Mouse (Mus musculus) limb, embryonic 14.5 days (tissue): Measurements from ENCODE around the gene Gpr18. TPM values are rescaled to one million over a fixed set of nuclear protein-coding genes. Genes with fewer than 3 reads are reported as not detected.
"Not testable (repeated sequence)": the region's sequence is repeated elsewhere in the genome, so short reads cannot be mapped to it uniquely, and the experiment has no call there.

Experiments used
- ATAC-seq: fragments of 200-750 bp; cut with Nextera tagmentation; 2 replicates; pipeline ENCODE4 v1.8.0; 2017; ENCODE audit warnings: low read depth, moderate number of reproducible peaks, moderate TSS enrichment; ENCODE audit not compliant: low FRiP score
- DNase-seq: peaks from one replicate; pipeline ENCODE4 v3.0.0-alpha.2; 2015; ENCODE audit warnings: low spot score
- H3K27ac ChIP-seq: fragments of 300-500 bp; sonication (generic); replicated peaks from 2 replicates; pipeline ENCODE4 v1.5.1; 2014; ENCODE audit warnings: low read depth, mild to moderate bottlenecking, low read length, moderate library complexity, mixed read lengths
- H3K27me3 ChIP-seq: fragments of 300-500 bp; sonication (generic); 2 replicates; pipeline ENCODE4 v1.6.1; 2014; ENCODE audit warnings: low read length, mixed read lengths; ENCODE audit not compliant: control insufficient read depth, insufficient read depth
- H3K36me3 ChIP-seq: fragments of 300-500 bp; sonication (generic); 2 replicates; pipeline ENCODE4 v1.6.1; 2014; ENCODE audit warnings: mild to moderate bottlenecking, low read length, moderate library complexity, mixed read lengths; ENCODE audit not compliant: control insufficient read depth, insufficient read depth
- H3K4me1 ChIP-seq: fragments of 300-500 bp; sonication (generic); 2 replicates; pipeline ENCODE4 v1.6.1; 2014; ENCODE audit warnings: antibody characterized with exemption, low read length, mixed read lengths; ENCODE audit not compliant: control insufficient read depth, insufficient read depth
- H3K4me2 ChIP-seq: fragments of 300-500 bp; sonication (generic); replicated peaks from 2 replicates; pipeline ENCODE4 v1.6.1; 2014; ENCODE audit warnings: low read depth, mild to moderate bottlenecking, low read length, moderate library complexity; ENCODE audit not compliant: severe bottlenecking
- H3K4me3 ChIP-seq: fragments of 300-500 bp; sonication (generic); replicated peaks from 2 replicates; pipeline ENCODE4 v1.5.1; 2014; ENCODE audit warnings: low read length
- H3K9ac ChIP-seq: fragments of 300-500 bp; sonication (generic); 2 replicates; pipeline ENCODE4 v1.6.1; 2014; ENCODE audit warnings: mild to moderate bottlenecking, low read depth, low read length, moderate library complexity; ENCODE audit not compliant: severe bottlenecking
- H3K9me3 ChIP-seq: fragments of 300-500 bp; sonication (generic); 2 replicates; pipeline ENCODE4 v1.6.1; 2016; ENCODE audit warnings: low read length; ENCODE audit not compliant: control insufficient read depth
- POLR2A ChIP-seq: fragments of 200-500 bp; IDR thresholded peaks from 2 replicates; pipeline ENCODE4 v1.8.0; 2012; ENCODE audit warnings: inconsistent platforms, mild to moderate bottlenecking, moderate library complexity, borderline replicate concordance; ENCODE audit not compliant: insufficient read depth, insufficient read length; ENCODE audit errors: extremely low read depth
- WGBS: fragments of 180-500 bp; shearing (Covaris S2); extraction: QIAGEN DNeasy Blood & Tissue Kit; methylation state at CpG from one replicate; pipeline ENCODE4 v1.1.7; 2014; 5-methylcytosine and 5-hydroxymethylcytosine counted together
- polyA plus RNA-seq, 2 experiments: library from polyadenylated mRNA; depleted of rRNA in 1 of 2; stranded (reverse) in 1 of 2; unstranded in 1 of 2; fragments of >200 nt; fragmentation: Nextera tagmentation in 1 of 2; extraction: Ambion mirVana in 1 of 2; gene quantifications; 2 replicates each; pipeline versions ENCODE4 v1.2.1 to v1.2.3; 2012 to 2014

Gene Gpr18
- polyA plus RNA-seq, 2 experiments, result not detected

DNA sequence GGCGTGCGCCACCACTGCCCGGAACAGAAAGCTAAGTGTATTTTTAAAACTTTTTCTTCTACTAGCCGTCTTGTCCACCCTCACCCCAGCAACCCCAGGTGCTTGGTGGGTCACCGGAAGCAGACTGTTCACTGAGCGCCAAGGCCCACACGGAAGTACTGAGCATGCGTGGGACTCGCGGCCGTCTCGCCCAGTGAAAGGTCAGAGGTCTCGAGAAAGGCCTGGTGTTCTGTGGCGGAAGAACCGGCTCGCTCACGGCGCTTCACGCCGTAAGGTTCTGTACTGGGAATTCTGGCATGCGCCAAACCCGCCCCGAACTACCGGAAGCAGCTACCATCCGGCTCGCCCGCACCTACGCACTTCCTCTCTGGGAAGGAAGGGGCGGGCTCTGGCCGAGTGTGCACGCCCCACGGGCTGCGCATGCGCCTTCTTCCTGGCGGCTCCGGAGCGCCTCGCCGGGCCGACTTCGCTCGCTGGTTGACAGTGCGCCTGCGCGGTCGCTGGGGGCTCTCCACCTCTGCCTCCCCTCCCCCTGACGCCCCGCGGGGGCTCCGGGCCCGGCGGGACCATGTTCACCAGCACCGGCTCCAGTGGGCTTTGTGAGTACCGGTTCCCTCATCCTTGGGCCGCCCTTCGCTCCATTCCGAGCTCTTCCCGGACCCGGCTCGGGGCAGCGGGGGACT is 37.3 kb downstream of the Gpr18 start, which contains the start of gene Ubac2:
Ubac2 (plus strand) TSS at position 445 of the 683 bp plus-strand sequence.
- peaks cover 9% of the 10 kb centered on the region for H3K4me1 ChIP-seq
- H3K9ac ChIP-seq, result peak within 1 kb of the TSS; percentile 92
- H3K27me3 ChIP-seq, result no peaks in the 10 kb centered on the region
- no peaks in the 10 kb centered on the region for H3K36me3 ChIP-seq
- ATAC-seq (peak; percentile 98), DNase-seq (peak; percentile 98)
- under 1% methylated on average over 55 of the region's 61 CpGs for WGBS
- peak within 1 kb of the TSS; percentile 89 for H3K4me2 ChIP-seq
- H3K27ac ChIP-seq, result peak within 1 kb of the TSS; percentile 92
- H3K9me3 ChIP-seq, result no peaks in the 10 kb centered on the region
- TF ChIP-seq POLR2A, result peak; percentile 25; the same call in 1 of the 2 replicates
- peak within 1 kb of the TSS; percentile 92 for H3K4me3 ChIP-seq

GRCm38 (mm10) chr14:121877640-121878039 is 37.9 kb downstream of the Gpr18 start:
- Histone ChIP-seq H3K4me1 (peaks cover 9% of the 10 kb centered on the region), H3K36me3 (no peaks in the 10 kb centered on the region), H3K9me3 (no peaks in the 10 kb centered on the region), H3K4me3 (peak overlapping the region; percentile 92), H3K27me3 (no peaks in the 10 kb centered on the region), H3K9ac (peak overlapping the region; percentile 92), H3K27ac (peak overlapping the region; percentile 92), H3K4me2 (peak overlapping the region; percentile 89)
- ATAC-seq, result no peak
- no peak for DNase-seq
- WGBS, result 32% methylated on average over 8 of the region's 8 CpGs
- TF ChIP-seq POLR2A, result no peak

GRCm38 (mm10) chr14:121876860-121877259 is 38.7 kb downstream of the Gpr18 start:
- no peak for TF ChIP-seq POLR2A
- Histone ChIP-seq H3K36me3 (no peaks in the 10 kb centered on the region), H3K4me2 (no peak overlapping the region), H3K4me3 (no peak overlapping the region), H3K27me3 (no peaks in the 10 kb centered on the region), H3K9ac (no peak overlapping the region), H3K9me3 (no peaks in the 10 kb centered on the region), H3K4me1 (peaks cover 9% of the 10 kb centered on the region), H3K27ac (no peak overlapping the region)
- DNase-seq, result no peak
- ATAC-seq, result no peak
- 87% methylated on average over 2 of the region's 2 CpGs for WGBS

- H3K4me2 ChIP-seq, DNase-seq, ATAC-seq, H3K36me3 ChIP-seq, H3K27me3 ChIP-seq, H3K27ac ChIP-seq, H3K9me3 ChIP-seq, H3K9ac ChIP-seq, H3K4me1 ChIP-seq, H3K4me3 ChIP-seq: not testable (repeated sequence)
- 66% methylated on average over 2 of the region's 2 CpGs for WGBS
Observed at GRCm38 (mm10) chr14:121876190-121876589, 39.4 kb downstream of the Gpr18 start.

- 88% methylated on average over 4 of the region's 4 CpGs for WGBS
Observed at GRCm38 (mm10) chr14:121873646-121874045, 41.9 kb downstream of the Gpr18 start.

More at GRCm38 (mm10) chr14:121873646-121874045, 41.9 kb downstream of the Gpr18 start:
- DNase-seq (no peak), ATAC-seq (no peak)
- Histone ChIP-seq H3K27ac (no peak overlapping the region), H3K4me2 (no peak overlapping the region), H3K9ac (no peak overlapping the region), H3K36me3 (no peaks in the 10 kb centered on the region), H3K9me3 (no peaks in the 10 kb centered on the region), H3K4me3 (no peak overlapping the region), H3K4me1 (no peaks in the 10 kb centered on the region), H3K27me3 (no peaks in the 10 kb centered on the region)
- TF ChIP-seq POLR2A, result no peak
